Mouse (Mus musculus): ENCODE data around the gene Gria4. TPM values are rescaled to one million over a fixed set of nuclear protein-coding genes. Genes with fewer than 3 reads are reported as not detected.

Gria4 gene
- total RNA-seq (2023) = not detected

DNA sequence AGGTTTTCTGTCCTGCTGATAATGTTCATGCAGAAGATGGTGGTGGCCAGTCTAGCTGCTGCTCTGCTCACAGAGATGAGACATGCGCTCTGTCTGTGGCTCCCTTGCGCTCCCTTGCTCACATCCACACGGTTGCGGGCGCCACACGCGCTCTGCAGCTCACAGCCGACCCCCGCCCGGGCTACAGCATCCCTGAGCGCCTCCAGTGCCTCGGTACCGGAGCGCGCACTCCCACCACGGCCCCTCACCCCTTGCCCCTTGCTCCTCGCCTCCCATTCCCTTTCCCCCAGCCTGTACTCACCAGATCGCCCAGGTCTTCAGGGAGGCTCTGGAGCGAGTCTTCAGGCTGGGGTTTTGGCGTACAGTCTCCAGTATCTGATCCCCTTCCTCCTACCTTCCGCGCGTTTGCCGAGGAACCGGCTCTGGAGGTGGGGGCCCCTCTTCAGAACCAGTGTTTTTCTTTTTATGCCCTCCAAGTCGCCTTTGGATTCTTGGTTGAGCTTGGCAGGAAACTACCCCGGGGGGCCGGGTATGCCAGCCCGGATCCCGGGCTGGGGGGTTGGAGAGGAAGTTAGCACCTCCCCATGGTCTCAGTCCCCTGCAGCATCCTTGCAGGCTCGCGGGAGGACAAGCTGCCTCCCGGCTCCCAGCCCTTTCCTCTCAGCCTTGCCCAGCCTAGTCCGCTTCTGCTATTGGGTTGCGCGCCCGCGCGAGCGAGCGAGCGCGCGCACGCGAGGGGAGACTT, at the start of gene Gria4:
TSS of gene Gria4 (minus strand) at position 691 of the 745 bp plus-strand sequence.

DNA sequence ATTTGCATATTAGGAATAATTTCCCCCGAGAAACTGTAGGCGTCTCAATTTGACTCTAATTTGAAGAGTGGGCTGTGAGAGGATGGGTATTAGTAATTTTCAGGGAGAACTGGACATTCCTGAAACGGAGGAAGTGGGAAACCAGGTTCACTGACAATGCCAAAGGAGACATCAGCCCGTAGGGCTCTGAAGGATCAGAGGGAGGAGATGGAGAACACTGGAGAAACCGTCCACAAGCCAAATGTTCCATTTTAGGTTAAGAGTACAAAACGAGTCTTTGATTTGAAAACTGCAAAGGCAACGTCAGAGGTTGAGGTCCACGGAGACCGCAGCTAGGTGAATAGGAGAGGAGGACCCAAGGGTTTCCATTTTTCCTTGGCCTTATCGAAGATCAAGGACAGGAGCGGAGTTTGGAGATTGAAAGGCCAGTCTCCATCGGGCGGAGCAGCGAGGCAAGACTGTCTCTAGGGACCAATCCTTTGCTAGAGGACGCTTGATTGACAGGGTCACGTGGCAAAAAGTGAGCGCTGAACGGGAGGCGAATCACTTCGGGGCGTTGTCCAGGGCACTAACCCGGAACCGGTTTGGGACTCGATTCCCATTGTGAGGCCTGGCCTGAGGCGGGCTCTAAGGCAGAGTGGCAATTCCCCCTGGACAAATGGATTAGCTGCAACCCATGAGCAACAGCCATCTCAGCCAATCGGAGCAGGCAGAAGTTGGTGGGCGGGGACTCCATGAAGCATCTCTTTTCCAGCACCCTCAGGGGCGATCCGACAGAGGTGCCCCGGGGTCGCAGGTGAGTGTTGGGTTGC, 420.0 kb downstream of the Gria4 start, which contains the start of gene Msantd4:
TSS of gene Msantd4 (plus strand) at position 735 of the 812 bp plus-strand sequence.

